Mouse (Mus musculus) adrenal gland, adult 2 months (tissue): ENCODE data around the gene Gpr180. TPM values are rescaled to one million over a fixed set of nuclear protein-coding genes. Genes with fewer than 3 reads are reported as not detected.
"Not testable (repeated sequence)": the region's sequence is repeated elsewhere in the genome, so short reads cannot be mapped to it uniquely, and the experiment has no call there.

Experiments used
- DNase-seq: peaks from one replicate; pipeline ENCODE4 v3.0.0; 2021
- polyA plus RNA-seq: library from polyadenylated mRNA; depleted of rRNA; stranded (reverse); fragments of >200 nt; gene quantifications from 2 replicates; pipeline ENCODE4 v1.2.3, GENCODE M21; 2012
- total RNA-seq, 2 experiments: library from RNA; stranded (reverse); gene quantifications; 2 replicates each; pipeline ENCODE4 v1.2.3; 2021

Gene Gpr180
- total and polyA plus RNA-seq, 3 experiments, result 27.0 to 36.4 (median 31.8) TPM

DNA sequence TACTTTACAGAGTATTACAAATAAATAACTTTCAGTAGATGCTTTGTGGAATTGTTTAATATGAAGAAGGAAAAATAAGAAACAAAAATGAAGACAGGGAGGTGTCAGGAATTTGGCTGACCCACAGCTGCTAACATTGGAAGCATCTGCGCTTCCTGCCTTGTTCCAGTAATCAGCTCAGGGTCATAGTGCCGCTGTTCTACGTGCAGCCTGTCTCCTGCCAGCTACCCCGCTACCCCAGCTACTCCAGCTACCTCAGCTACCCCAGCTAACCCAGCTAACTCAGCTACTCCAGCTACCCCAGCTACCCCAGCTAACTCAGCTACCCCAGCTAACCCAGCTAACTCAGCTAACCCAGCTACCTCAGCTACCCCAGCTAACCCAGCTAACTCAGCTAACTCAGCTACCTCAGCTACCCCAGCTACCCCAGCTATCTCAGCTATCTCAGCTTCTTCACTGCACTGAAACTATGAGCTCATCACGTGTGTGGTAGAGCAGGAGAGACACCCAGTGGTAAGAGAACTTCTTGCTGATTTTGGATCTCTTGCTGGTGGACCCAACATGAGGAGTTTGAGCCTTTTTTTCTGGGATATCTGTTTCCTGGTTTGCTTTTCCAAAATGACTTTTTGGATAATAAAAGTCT lies 14.8 kb downstream of the Gpr180 start:
- DNase-seq, result peak; percentile 18

DNA sequence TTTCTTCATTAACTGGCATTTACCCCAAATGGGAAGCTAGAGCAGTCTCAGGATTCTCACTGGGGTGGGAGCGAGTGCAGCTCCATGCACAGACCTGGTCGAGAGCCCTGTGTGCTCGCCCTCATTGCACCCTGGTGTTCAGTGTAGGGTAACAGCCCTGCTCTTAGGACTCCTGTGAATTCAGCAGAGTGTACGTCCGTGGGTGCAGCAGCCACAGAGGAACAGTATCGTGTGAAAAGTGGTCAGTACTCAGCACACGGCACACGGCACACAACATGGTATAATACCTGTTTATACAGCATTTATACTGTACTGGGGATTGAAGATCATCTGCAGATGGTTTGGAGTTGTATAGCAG lies 15.3 kb downstream of the Gpr180 start:
- no peak for DNase-seq

DNA sequence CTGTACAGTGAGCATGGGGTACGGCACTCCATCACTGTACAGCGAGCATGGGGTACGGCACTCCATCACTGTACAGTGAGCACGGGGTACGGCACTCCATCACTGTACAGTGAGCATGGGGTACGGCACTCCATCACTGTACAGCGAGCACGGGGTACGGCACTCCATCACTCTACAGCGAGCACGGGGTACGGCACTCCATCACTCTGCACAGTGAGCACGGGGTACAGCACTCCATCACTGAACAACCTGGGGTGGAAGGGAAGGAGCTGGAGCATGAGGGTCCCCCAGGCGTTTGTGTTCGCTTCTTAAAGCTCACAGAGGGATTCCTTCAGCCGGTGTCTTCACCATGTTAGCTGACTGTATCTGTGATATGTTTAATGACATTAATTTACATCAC lies 19.1 kb downstream of the Gpr180 start:
- DNase-seq, result not testable (repeated sequence)

DNA sequence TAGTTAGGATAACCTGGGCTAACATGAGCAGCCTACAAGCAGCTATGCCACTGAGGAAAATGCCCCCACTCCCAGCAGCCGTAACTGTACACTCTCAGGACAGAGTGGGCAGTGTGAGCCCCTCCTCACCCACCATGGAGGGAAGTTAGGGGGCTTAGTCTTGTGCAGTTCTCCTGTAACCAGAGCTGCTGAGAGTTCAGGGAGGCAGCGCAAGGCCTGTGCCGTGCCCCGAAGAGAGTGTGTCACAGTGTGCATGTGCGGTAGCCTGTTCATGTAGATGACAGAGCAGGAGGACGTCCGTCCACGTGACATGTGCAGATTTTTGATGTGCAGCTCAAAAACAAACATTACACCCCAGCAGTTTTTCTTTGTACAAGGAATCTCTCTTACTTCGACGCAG lies 19.8 kb downstream of the Gpr180 start:
- DNase-seq, result no peak

DNA sequence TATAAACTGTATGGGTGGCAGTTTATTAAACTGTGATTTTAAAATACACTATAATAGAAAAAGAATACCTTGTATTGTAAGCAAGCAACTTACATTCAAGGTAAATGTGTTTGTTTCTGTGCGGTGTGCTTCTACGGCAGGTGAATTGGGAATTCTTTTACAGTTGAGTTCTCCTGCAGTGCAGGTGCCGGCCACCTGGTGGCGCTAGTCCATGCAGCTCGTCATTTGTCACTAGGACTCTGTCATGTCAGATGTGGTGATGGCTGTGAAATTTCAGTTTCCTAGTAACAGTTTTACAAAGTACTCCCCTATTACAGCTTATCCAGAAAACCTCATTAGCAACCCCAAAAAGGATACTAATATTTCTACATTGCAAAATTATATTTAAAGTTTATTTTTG lies 20.2 kb downstream of the Gpr180 start:
- DNase-seq, result peak; percentile 30

DNA sequence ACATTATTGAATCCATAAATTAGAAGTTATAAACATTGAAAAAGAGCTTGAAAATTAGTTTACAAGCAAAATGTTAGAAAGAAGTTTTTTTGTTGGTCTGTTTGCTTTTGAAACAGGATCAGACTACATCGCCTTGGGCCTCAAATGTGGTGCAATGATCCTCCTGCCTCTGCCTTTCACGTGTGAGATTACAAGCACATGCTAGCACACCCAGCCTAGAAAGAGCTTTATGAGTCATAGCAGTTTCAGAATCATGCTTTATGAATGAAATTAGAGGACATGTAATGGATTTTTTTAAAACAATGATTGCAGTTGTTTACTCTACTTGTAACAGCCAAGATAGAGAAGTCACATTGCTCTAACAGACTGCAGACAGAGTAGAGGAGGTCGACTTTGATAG lies 24.8 kb downstream of the Gpr180 start:
- DNase-seq, result no peak

DNA sequence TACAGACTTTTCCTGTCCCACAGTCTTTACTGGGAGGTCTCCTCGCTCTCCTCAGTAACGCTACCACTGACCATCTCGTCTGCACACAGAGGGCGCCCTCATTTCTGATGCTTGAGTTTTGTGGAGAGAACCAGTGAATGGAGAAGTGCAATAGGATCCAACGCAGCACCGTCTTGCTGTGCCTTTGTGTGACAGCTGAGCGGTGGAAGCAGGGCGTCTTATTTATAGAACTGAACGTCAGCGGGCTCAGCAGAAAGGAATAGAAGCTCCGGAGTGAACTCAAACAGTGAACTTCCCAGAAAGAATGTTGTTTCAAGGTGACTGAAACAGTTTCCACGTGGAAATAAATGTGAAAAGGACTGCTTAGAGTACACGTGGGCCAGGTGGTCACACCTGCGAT lies 25.7 kb downstream of the Gpr180 start:
- DNase-seq, result no peak

DNA sequence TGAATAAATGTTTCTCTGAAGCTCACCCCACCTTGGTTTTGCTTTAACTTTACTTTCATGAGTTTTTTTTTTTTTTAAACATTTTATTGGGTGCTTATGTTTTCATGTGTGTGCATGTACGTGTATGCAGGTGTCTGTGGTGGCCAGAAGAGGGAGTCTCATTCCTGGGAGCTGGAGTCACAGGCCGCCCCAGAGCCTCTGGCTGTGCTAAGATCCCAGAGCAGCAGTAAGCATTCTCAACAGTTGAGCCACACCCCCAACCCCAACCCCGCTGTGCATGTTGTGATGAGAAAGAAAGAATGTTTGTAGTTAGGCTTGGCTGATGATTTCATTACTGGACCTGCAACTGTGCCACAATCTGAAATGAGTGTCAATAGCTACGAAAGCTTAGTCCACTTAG lies 31.8 kb downstream of the Gpr180 start:
- DNase-seq, result no peak

DNA sequence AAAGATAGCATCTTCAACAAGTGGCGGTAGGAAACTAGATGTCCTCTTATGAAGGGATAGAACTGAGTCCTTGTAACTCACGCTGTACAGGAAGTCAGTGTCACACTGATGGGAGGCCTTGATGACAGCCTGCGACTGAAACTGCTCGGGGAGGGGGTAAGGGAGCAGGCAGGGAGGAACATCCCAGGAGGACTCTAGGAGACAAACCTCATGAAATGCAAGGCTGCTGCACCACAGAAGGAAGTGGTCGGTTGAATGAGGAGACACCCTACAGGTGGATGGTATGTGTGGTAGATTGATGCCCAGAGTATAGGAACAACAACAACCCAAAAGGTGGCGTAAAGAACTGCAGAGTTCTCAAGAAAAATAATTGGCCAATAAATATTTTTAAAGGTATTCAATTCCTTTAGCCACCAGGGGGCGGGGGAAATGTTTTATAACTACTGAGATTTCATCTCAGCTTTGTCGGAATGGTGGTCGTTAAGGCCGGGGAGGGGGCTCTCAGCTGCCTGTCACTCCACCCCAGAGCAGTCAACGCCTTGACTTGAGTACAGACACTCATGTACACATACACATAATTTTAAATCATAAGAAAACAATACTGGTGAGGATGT lies 36.7 kb downstream of the Gpr180 start:
- DNase-seq, result no peak

DNA sequence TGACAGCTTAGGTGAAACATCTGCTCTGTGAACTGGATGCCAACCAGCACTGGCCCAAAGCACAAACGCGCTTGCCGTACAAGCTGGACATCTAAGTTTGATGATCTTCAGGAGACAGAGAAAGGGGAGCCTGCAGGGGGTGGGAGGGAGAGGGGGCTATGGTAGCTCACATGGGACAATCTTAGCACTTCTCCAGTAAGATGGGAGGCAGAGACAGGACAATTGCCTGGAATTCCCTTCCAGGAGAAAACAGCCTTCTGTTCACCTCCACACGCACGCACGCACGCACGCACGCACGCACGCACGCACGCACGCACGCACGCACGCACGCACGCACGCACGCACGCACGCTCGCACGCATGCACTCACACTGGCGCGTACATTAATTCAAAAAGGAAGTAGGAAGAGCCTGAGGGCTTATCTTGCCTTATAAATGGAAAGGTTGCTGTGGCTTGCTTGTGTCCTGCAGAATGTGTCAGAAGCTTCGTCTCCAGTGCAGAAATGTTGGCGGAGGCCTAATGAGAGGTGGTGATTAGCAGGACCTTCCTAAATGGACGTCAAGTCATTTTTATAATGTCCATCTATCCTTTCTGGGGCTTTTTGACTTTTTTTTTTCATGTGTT lies 38.2 kb downstream of the Gpr180 start:
- no peak for DNase-seq

DNA sequence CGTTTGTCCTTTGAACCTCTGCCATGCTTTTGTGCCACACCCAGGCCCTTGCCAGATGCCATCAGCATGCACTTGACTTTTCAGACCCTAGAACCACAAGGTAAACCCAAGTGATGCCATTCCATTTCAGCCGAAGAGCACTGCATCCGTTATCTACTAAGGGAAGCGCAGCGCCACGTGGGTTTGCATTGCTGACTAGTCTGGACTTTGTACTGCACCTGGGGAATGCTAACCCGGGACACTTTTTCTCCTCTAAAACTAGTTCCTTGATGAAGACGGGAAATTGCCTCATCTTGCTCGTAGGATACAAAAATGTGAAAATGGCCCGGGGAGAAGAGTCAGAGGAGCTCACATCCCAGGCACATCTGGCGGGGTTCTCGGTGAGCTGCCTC lies 38.7 kb downstream of the Gpr180 start:
- no peak for DNase-seq

DNA sequence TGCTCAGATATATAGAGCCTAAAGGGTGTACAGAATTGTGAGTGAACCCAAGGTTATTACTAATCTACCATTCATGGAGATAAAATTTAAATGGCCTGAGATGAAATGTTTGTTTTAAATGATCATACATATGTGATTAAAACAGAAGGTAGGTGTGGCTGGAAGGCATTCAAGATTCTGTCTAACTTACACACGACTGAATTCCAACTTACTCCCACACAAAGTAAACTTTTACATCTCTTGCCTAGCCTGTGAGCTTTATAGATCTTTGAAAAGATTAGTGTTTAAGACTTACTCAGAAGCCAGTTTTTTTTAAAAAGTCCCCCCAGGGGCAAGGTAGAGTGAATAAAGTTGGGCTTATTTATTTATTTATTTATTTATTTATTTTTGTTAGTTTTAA lies 42.3 kb downstream of the Gpr180 start:
- DNase-seq, result no peak

DNA sequence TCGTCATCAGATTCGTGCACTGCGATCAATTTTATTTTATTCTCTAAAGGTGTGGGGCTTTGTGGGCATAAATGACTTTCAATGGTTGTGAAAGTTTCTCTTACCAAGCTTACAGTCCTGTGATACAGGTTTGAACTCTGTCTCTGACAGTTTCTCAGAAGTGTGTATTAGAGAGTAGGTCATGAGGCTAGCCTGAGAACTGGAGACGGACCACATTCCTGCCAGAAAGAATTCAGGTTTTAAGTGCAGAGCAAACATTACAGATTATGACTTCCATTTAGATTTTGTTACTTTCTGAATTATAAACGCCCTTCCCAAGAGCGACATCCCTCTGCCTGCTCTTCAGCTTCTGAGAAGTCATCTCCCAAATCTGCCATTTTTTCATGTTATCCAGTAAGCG lies 42.7 kb downstream of the Gpr180 start:
- DNase-seq, result no peak

DNA sequence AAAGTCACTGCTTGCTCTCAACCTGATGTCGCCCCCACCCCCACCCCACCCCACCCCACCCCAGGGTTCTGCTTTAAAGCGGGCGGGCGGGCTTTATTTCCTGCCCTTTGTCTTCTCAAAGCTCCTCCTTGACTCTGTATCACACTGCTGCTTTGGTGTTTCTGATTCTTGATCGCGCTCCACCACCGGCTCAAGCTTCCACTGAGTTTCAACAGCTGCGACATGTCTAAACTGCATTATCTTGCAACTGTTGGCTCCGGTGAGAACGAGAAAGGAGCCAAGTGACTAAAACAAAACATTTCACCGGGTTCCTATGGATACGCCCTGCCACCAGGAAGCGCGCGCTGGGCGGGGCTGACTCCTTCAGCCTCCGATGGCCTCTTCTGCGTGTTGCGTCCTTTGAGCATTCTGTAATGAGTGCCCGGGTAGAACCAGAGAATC lies 43.2 kb downstream of the Gpr180 start:
- DNase-seq, result peak; percentile 74

DNA sequence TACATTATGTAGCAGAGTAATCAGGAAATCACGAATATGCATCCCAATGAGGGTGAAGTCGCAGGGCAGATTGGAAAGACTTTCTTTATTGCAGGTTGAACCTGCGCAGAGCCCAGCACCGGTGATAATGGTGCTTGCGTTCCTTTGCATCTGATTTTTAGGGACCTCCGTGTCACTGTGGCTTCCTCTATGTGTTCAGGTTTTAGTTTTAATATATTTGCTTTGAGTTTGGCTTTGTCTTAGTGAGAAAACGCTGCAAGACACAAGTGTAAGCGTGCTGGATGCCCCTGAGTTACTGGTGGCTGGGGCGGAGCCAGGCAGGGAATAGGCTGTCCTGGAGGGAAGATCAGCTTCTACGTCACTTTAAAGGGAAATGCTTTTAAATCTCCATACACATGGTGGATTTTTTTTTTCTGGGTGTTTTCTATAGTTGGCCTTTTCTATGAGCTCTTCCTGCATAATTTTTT lies 43.8 kb downstream of the Gpr180 start:
- peak; percentile 64 for DNase-seq

DNA sequence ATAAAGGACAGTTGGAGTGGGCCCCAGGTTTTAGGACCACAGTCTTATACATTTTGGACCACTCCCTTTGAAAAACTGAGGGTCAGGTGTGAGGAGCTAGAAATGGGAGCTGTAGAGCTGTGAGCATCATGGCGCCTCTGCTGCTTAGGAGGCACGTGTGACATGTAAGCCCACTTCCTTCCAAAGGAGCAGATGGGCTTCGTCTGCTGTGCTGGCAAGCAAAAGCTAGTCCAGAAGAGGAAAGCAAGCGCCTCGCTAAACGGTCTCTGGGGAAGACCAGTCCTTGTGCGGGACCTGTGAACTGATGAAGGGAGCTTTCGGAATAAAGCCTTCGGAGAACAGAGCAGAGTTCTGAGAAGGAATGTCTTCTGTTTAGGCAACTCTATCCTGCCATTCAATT lies 54.5 kb downstream of the Gpr180 start:
- no peak for DNase-seq

DNA sequence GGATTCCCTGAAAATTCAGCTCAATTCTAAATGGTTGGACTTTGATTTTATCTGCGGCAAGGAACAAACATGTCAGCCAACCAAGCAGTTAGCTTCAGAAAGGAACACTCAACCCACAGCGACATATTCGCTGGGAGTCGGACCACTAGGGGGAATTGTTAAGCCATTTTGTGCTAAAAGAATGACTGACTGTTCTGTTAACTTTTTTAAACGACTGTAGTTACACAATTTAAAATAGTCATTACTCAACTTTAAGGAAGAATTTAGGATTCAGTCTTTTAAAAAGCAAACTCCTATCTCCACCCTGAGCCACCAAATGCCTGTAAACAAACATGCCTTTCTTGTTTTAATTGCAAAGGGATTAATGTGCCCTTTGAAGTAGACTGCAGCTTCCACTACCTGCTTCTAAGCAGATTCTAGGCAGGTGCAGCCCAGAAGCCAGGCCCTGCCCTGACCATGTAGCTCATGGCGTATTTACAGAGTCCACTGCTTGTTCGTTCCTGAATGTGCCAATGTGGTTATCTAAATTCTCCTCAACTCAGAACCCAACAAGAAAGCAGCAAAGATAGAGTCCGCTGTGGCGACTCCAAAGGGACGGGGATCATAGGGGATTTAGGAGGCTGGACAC lies 56.2 kb downstream of the Gpr180 start:
- no peak for DNase-seq

DNA sequence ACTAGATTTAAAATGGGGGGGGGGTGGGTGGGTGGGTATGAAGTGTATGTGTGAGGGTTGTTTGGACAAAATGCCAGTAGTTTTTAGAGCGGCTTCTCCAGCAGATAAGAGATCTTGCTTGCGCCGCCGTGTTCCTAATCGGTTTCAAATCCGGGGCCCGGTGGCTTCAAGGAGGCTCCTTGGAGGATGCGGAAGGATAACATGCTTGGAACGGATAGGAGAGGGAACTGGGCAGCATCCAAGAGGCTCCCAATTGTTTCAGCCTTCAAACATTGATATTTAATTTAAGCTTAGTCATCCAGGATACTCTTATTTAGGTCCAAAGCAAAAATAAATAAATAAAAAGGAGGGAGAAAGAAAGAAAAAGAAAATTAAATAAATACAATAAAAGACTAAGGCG lies 56.7 kb downstream of the Gpr180 start:
- no peak for DNase-seq

DNA sequence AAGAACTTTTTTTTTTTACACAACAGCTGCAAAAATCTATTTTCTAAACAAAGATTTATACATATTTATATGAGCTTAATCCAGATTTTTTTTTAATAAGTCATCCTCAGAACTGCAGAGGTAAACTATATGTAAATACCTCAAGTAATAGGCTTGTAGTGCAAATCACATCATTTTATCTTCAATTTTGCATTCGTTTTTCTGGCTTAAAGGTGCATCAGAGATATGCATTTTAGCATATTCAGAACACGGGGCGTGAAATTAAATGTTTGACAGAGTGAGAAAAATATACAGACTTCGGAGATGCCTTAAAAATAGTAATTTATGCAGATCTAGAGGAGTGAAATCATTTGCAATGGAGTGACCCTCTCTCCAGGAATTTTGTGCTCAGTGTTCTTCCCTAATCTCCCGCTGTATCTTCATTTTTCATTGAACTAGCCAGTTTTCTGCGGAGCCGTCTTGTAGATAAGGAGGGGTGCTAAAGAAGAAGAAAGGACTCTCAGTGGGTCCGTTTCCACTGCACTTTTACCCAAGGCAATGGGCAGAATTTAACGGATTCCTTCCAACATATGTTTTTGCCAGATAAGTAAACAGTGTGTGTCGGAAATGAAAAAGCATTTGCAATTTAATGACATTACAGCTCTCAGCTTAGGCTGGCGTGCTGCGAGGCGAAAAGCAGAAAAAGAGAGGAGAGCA lies 57.4 kb downstream of the Gpr180 start:
- DNase-seq, result no peak

DNA sequence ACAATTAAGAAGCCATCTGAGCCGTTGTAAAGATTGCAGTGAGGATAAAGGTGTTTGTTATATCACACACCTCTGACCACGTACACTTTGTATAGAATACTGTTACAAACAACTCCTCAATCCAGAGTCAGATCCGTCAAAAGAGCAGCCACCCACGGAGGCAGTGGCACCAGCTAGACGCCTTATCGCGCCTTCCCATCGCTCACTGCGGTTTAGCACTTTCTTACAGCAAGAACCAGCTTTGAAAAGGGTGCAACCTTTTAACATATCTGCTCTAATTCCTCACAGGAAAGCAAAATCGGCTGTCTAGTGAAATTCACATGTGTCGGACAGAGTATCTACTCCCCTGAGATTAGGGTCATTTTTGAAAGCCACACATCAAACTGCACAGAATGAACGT lies 60.1 kb downstream of the Gpr180 start:
- no peak for DNase-seq

DNA sequence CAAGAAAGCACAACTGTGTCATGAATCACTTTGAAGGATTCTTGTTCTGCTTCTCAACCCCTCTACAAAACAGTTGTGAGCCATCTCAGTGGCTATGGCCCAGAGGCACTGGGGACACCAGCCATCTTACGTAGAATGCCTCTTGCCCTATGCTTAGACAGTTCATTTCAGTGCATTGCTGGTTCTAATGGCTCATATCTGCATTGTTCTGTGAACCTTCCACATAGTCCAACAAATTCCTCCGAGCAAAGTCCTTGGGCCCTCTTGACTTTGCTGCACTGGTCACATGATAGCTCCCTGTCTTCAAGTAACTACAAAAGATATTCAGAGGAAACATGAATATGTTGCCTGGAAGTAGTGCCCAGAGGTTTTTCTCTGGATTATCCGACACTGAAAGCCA lies 63.8 kb downstream of the Gpr180 start:
- DNase-seq, result no peak

DNA sequence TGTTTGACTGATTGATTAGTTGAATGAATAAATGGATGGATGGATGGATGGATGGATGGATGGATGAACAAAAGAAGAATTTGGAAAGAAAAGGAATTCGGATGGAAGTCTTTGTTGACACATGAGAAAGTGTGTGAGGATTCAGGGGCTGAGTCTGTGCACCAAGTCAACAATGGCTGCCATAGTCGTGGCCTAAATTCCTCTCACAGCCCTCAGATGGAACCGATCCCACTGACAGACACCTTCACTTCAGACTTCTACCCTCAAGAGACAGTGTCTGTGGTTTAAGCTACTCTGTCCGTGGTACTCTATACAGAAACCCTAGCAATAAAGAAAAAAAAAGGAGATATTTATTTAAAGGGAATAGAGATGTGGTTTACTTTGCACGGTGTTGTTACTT lies 65.0 kb downstream of the Gpr180 start:
- DNase-seq, result no peak

DNA sequence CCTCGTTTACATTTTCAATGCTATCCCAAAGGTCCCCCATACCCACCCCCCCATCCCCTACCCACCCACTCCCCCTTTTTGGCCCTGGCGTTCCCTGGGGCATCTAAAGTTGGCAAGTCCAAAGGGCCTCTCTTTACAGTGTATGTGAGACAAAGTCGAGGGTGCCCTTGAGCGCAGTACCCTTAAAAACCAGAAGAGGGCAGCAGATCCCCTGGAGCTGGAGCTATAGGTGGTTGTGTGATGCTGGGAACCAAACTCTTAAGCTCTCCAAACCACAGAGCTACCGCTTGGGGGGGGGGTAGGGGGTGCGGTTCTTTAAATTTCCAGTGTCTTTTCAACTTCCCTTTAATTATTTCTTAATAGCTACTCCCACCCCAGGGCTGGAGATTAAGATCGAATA lies 66.1 kb downstream of the Gpr180 start:
- no peak for DNase-seq
